Mouse (Mus musculus) 3134 (cell line): ENCODE measurements at regions not wholly inside any gene's neighbourhood (a gene's known extent, or its start where the extent isn't known, plus 50 kb on each side); places are given as distances from the start of the nearest gene placed in this dataset.

Experiments
- DNase-seq: peaks from one replicate; pipeline ENCODE4 v3.0.0-alpha.2; 2011; ENCODE audit warnings: low spot score; ENCODE audit not compliant: insufficient read length; ENCODE audit errors: extremely low read depth

GRCm38 (mm10) chr10:84163752-84164151 lies 276.6 kb downstream of the Nuak1 start:
- no peak for DNase-seq

GRCm38 (mm10) chr10:84165832-84166567 lies 274.4 kb downstream of the Nuak1 start:
- no peak for DNase-seq

DNA sequence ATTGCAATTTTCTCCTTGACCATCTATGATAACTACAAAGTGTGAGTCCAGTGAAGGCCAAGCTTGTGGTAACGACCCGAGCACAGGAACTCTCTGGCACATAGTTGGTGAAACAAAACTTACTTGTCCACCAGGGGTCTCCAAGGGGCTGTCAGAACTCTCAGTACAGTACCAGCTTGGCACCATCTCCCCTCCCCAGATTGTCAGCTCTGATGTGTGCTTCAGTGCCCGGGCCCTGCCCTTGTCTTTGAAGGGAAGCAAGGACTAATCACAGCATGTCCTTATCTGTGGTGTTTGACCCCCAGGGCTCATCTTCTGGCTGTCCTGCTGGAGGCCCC lies 273.9 kb downstream of the Nuak1 start:
- no peak for DNase-seq

- DNase-seq, result no peak
Measured at GRCm38 (mm10) chr10:84172828-84173321, 267.5 kb downstream of the Nuak1 start.

- DNase-seq, result no peak
Measured at GRCm38 (mm10) chr10:84183239-84183638, 257.2 kb downstream of the Nuak1 start.

GRCm38 (mm10) chr10:84186466-84186865 lies 253.9 kb downstream of the Nuak1 start:
- DNase-seq, result no peak

GRCm38 (mm10) chr10:84199035-84199434 lies 241.4 kb downstream of the Nuak1 start:
- DNase-seq, result no peak

- DNase-seq, result no peak
Measured at GRCm38 (mm10) chr10:84201785-84202184, 238.6 kb downstream of the Nuak1 start.

DNA sequence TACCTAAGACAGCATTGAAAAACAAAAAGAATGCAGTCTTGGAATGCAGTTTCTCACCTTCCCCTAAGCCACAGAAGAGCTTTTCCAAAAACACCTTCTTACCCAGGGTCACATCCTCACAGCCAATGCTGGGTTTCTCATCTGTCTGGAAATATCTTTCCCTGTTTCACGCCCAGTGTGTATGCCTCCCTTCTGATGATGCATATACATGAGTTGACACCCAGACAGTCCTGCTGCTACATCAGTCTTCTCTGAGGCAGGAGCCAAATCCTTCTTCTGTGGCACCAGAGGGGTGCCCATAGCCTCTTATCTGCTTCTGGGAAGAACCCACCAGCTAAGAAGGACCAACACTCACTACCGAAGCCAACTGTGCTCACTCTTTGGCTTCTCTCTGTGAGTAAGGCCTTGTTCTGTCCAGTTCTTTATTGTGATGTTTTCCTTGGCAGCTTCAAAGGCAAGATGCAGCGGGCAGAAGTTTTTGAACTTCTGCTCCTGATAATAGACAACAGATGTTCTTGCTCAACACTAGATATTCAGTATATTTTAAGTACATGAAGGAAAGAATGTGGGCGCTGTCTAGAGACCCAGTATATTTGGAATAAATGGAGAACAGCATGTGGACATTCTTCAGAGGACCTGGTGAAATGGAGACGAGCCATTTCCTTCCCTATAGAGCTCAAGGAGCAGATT lies 228.2 kb downstream of the Nuak1 start:
- no peak for DNase-seq

DNA sequence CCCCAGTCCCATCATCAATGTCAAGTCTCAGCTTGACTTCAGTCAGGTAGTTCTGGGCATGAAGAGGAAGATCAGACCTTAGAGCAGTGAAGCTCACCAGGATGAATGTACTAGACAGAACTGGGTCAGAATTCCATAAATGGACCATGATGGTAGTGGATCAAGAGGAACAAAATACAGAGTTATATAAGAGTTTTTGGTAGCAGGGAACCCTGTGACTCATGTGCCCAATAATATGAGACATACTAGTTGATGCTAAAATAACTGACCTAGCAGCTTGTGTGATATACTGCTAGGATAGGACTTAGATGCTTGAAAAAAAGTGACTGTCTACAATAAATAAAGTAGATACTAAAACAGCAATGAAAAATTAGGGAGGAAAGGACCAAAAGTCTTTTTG lies 225.6 kb downstream of the Nuak1 start:
- DNase-seq, result no peak

DNA sequence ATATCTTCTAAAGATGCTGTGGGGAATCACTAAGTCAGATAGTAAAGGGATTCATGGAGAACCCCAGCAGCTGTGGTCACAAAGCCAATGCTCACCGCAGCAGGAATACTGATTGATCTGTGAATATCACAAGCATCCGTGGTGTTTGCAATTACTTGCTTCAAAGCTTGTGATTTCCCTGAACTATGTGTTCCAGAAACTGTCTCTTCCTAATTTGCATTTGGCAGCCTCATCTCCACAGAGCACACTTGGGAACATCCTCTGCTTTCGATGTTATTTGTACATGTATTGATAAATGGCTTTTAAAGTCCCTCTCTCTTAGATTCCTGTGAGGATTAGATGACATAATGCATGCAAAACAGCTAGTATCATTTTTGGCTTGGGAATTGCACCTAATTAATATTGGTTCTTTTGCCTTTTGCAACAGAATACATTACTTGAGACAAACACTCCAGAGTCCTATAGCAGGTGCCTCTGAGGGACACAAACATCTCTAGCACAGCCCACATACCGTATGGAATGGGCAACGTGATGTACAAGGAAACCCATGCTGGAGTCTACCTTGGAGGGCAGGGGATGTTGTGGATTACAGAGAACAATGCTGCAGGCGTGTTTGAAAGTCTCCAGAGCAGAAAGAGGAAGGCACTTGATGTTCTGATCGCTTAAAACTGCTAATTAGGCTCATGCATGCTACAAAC lies 211.0 kb downstream of the Nuak1 start:
- DNase-seq, result no peak

GRCm38 (mm10) chr10:84230011-84230781 lies 210.2 kb downstream of the Nuak1 start:
- DNase-seq, result no peak

DNA sequence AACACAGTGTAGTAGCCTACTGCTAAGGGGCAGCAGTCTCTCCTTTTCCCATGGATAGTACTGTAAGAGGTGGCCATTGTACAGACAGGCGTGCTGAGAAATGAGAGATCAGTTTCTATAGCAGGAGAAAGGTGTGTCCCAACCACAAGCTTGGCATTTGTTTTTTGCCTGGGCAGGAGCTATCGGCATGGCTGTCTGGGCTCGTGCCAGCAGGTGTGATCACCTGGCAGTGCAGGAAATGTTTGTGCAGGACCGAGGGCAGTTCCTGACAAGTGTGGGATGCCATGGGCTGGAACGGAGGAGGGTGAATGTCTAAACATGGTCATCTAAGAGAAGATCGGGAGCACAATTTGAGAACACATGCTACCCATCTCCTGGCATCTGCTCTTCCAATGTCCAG lies 205.4 kb downstream of the Nuak1 start:
- no peak for DNase-seq

GRCm38 (mm10) chr10:84236236-84236635 lies 204.2 kb downstream of the Nuak1 start:
- DNase-seq, result no peak

GRCm38 (mm10) chr10:84238279-84238963 lies 202.0 kb downstream of the Nuak1 start:
- DNase-seq, result no peak

- DNase-seq, result no peak
Measured at GRCm38 (mm10) chr10:84243283-84243682, 197.1 kb downstream of the Nuak1 start.

DNA sequence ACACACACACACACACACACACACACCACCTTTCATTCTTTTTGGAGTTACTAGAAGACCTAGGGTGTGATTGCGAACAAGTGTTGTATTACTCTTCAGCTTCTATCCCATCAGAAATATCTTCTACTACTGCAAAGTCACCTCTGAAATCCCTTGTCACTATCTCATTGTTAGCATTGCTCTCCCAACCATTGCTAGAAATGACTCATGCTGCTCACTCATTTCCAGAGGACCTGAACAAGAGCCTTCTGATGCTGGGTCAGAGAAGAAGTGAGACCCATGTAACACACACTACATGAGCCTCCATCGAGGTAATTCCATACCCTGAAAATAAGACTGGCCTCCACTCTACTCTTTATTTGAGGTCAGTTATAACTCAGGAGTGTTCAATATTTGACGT lies 191.1 kb downstream of the Nuak1 start:
- DNase-seq, result no peak

DNA sequence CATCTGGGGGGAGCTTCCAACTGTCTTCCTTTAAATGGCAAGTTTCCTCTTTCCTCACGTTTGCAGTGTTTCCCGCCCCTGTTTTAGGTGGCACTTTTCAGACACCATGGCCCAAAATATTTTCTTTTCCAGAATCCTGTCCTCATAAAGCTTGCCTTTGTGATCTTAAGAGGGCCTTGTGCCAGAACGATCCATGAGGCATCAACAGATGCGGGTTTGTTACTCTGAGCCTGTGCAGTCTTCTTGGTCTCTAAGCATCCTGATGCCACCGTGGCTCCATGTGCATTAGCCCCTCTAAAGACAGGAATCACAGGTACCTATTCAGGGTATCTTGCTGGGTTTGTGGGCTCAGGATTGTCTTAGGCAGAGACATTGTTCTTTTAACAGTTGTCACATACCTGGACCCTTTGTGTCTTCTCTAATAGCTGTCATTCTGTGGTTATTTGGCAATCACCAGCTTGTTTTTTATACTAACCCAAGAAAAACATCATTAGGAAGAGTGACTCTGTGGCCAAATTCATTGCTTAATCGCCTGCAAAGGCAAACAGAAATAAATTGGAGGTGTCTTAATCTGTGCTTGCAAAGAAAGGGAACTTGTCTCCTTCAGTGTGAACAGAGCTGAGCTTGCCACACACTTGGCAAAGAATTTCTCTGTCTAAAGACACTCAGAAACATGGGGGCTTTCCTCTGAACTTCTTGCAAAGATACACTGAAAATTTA lies 179.3 kb downstream of the Nuak1 start:
- no peak for DNase-seq

DNA sequence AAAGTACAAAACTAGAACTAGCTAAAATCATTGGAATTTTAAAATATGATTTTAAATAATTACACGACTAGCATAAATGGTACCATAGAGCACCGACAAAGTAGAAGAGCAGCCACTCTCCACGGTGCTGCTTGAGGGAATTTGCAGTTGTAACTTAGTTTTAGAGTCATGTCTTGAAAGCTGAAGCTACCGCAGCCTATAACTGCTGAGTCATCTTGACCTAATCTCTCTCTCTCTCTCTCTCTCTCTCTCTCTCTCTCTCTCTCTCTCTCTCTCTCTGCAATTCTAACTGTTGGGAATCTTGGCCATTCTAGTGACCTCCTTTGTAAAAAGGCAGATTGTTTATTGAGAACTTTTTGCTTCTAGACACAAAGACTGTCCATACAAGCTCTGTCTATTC lies 177.5 kb downstream of the Nuak1 start:
- DNase-seq, result no peak
